Mouse (Mus musculus): ENCODE results near the gene Mff. TPM values are rescaled to one million over a fixed set of nuclear protein-coding genes. Genes with fewer than 3 reads are reported as not detected.

Gene Mff
- total and polyA plus RNA-seq, 3 experiments, result 366 to 575 (median 387) TPM

DNA sequence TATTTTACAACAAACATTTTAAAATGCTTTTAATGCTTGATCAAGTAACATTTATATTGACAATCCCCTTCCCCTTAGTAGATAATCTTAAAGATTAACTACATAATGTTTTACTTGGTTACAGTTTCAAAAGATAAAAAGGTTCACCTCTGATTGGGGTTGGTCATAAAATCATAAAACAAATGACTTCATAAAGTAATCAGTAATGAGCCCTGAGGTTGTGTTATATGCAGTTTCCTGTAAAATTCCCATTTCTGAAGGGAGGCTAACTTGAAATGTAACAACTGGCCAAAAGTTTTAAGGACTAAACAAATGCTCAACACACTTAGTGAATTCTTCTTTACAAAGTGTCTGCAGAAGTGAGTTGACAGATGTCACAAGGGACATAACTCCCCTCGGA is 41.5 kb downstream of the Mff start:
- Histone ChIP-seq H3K9me3 (replicated peaks) (no peaks in the 10 kb centered on the region), H3K4me3 (ENCODE audit: low read depth, low read length) (no peak overlapping the region), H3K4me1 (ENCODE audit: insufficient read depth, low read depth, low read length) (peaks cover 4% of the 10 kb centered on the region; the same call in 1 of the 2 replicates), H3K36me3 (replicated peaks) (peaks cover 15% of the 10 kb centered on the region), H3K27me3 (ENCODE audit: insufficient read depth, low read length) (no peaks in the 10 kb centered on the region)
- ATAC-seq (ENCODE audit: extremely low read depth, insufficient number of reproducible peaks, low FRiP score, poor library complexity, severe bottlenecking) (no peak), DNase-seq (ENCODE audit: low spot score) (no peak)
- TF ChIP-seq CTCF (IDR thresholded peaks at IDR 0.05; ENCODE audit: low read depth, low read length) (no peak), TAL1 (conservative IDR thresholded peaks at IDR 0.05; ENCODE audit: low read depth, low read length) (no peak), POLR2AphosphoS5 (IDR thresholded peaks at IDR 0.05; ENCODE audit: insufficient replicate concordance, low read depth, low read length) (no peak), GATA1 (IDR thresholded peaks at IDR 0.05; ENCODE audit: borderline replicate concordance, low read length) (no peak), GATA2 (IDR thresholded peaks at IDR 0.05; ENCODE audit: borderline replicate concordance, low read depth, low read length) (no peak)

- Histone ChIP-seq H3K27me3 (ENCODE audit: insufficient read depth, low read length) (no peaks in the 10 kb centered on the region), H3K36me3 (replicated peaks) (peaks cover 12% of the 10 kb centered on the region), H3K9me3 (replicated peaks) (no peaks in the 10 kb centered on the region), H3K4me3 (ENCODE audit: low read depth, low read length) (no peak overlapping the region), H3K4me1 (ENCODE audit: insufficient read depth, low read depth, low read length) (peaks cover 4% of the 10 kb centered on the region; the same call in 1 of the 2 replicates)
- DNase-seq (ENCODE audit: low spot score) (no peak), ATAC-seq (ENCODE audit: extremely low read depth, insufficient number of reproducible peaks, low FRiP score, poor library complexity, severe bottlenecking) (no peak)
- TF ChIP-seq GATA1 (IDR thresholded peaks at IDR 0.05; ENCODE audit: borderline replicate concordance, low read length), result no peak
- TF ChIP-seq CTCF (IDR thresholded peaks at IDR 0.05; ENCODE audit: low read depth, low read length), result no peak
- TF ChIP-seq TAL1 (conservative IDR thresholded peaks at IDR 0.05; ENCODE audit: low read depth, low read length), result no peak
- no peak for TF ChIP-seq POLR2AphosphoS5 (IDR thresholded peaks at IDR 0.05; ENCODE audit: insufficient replicate concordance, low read depth, low read length)
- no peak for TF ChIP-seq GATA2 (IDR thresholded peaks at IDR 0.05; ENCODE audit: borderline replicate concordance, low read depth, low read length)
These were observed 42.0 kb downstream of the Mff start for GRCm38 (mm10) chr1:82766641-82767040.

DNA sequence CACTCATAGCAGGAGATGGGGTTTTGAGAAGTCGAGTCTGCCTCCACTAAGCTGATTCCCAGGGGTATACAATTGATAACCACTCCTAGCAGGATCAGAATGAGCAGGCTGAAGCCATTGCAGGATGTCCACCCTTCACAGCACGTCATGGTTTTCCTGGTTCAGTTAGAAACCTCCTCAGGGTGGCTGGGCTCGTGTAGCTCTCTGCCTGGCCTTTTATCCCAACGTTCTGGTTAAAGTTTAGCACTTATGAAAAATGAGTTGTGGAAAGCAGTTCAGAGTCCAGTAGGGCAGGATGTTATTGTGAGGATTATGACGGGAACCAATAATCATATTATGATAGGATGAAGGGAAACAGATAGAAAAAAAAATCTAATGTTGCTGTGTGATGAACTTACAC is 43.6 kb downstream of the Mff start, which contains the start of gene Tm4sf20:
Gene Tm4sf20, minus strand, starts transcription at position 193 of the 400 bp plus-strand sequence.
- no peak for TF ChIP-seq CTCF (IDR thresholded peaks at IDR 0.05; ENCODE audit: low read depth, low read length)
- no peak for TF ChIP-seq GATA2 (IDR thresholded peaks at IDR 0.05; ENCODE audit: borderline replicate concordance, low read depth, low read length)
- TF ChIP-seq POLR2AphosphoS5 (IDR thresholded peaks at IDR 0.05; ENCODE audit: insufficient replicate concordance, low read depth, low read length), result no peak
- TF ChIP-seq GATA1 (IDR thresholded peaks at IDR 0.05; ENCODE audit: borderline replicate concordance, low read length), result no peak
- no peak for TF ChIP-seq TAL1 (conservative IDR thresholded peaks at IDR 0.05; ENCODE audit: low read depth, low read length)
- Histone ChIP-seq H3K9me3 (replicated peaks) (no peaks in the 10 kb centered on the region), H3K4me1 (ENCODE audit: insufficient read depth, low read depth, low read length) (peaks cover 4% of the 10 kb centered on the region; the same call in 1 of the 2 replicates), H3K27me3 (ENCODE audit: insufficient read depth, low read length) (peaks cover 6% of the 10 kb centered on the region; the same call in 1 of the 2 replicates), H3K36me3 (replicated peaks) (peaks cover 2% of the 10 kb centered on the region), H3K4me3 (ENCODE audit: low read depth, low read length) (no peak within 1 kb of the TSS)
- no peak for DNase-seq (ENCODE audit: low spot score)
- ATAC-seq (ENCODE audit: extremely low read depth, insufficient number of reproducible peaks, low FRiP score, poor library complexity, severe bottlenecking), result no peak

- Histone ChIP-seq H3K27me3 (ENCODE audit: insufficient read depth, low read length) (peaks cover 10% of the 10 kb centered on the region; the same call in 1 of the 2 replicates), H3K9me3 (replicated peaks) (no peaks in the 10 kb centered on the region), H3K4me3 (ENCODE audit: low read depth, low read length) (no peak within 1 kb of the TSS), H3K4me1 (ENCODE audit: insufficient read depth, low read depth, low read length) (peaks cover 4% of the 10 kb centered on the region; the same call in 1 of the 2 replicates), H3K36me3 (replicated peaks) (no peaks in the 10 kb centered on the region)
- no peak for DNase-seq (ENCODE audit: low spot score)
- TF ChIP-seq TAL1 (conservative IDR thresholded peaks at IDR 0.05; ENCODE audit: low read depth, low read length) (no peak), CTCF (IDR thresholded peaks at IDR 0.05; ENCODE audit: low read depth, low read length) (no peak)
- ATAC-seq (ENCODE audit: extremely low read depth, insufficient number of reproducible peaks, low FRiP score, poor library complexity, severe bottlenecking), result no peak
These were observed 46.4 kb downstream of the Mff start, which contains the start of gene Gm47791 for GRCm38 (mm10) chr1:82771022-82771586. Gm47791 (minus strand) TSS chr1:82771243.

DNA sequence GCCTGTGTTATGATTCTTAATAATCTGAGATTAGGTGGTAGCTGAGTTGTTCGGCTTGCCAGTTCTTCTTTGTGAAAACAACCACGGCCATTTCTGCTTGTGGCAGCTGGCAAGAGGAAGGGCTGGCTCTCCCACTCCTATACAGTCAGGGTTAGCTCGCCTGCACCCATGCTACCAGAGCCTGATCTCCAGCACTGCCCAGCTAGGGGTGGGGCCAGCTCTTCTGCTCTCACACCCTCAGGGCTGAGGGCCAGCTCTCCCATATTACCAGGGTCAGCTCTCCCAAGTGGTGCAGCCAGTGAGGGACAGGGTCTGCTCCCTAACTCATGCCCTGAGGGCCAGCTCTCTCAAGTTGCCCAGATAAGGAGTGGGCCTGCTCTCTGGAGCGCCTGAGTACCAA is 47.7 kb downstream of the Mff start:
- H3K4me1 ChIP-seq (ENCODE audit: insufficient read depth, low read depth, low read length), result peaks cover 4% of the 10 kb centered on the region; the same call in 1 of the 2 replicates
- H3K27me3 ChIP-seq (ENCODE audit: insufficient read depth, low read length), result peaks cover 13% of the 10 kb centered on the region; the same call in 1 of the 2 replicates
- no peaks in the 10 kb centered on the region for H3K36me3 ChIP-seq (replicated peaks)
- H3K9me3 ChIP-seq (replicated peaks), result no peaks in the 10 kb centered on the region
- TF ChIP-seq POLR2AphosphoS5 (IDR thresholded peaks at IDR 0.05; ENCODE audit: insufficient replicate concordance, low read depth, low read length) (no peak), GATA1 (IDR thresholded peaks at IDR 0.05; ENCODE audit: borderline replicate concordance, low read length) (no peak), TAL1 (conservative IDR thresholded peaks at IDR 0.05; ENCODE audit: low read depth, low read length) (no peak), CTCF (IDR thresholded peaks at IDR 0.05; ENCODE audit: low read depth, low read length) (no peak), GATA2 (IDR thresholded peaks at IDR 0.05; ENCODE audit: borderline replicate concordance, low read depth, low read length) (no peak)
- ATAC-seq (ENCODE audit: extremely low read depth, insufficient number of reproducible peaks, low FRiP score, poor library complexity, severe bottlenecking) (no peak), DNase-seq (ENCODE audit: low spot score) (no peak)
- no peak overlapping the region for H3K4me3 ChIP-seq (ENCODE audit: low read depth, low read length)

GRCm38 (mm10) chr1:82773208-82773607 is 48.5 kb downstream of the Mff start:
- TF ChIP-seq GATA2 (IDR thresholded peaks at IDR 0.05; ENCODE audit: borderline replicate concordance, low read depth, low read length) (no peak), GATA1 (IDR thresholded peaks at IDR 0.05; ENCODE audit: borderline replicate concordance, low read length) (no peak), TAL1 (conservative IDR thresholded peaks at IDR 0.05; ENCODE audit: low read depth, low read length) (no peak), POLR2AphosphoS5 (IDR thresholded peaks at IDR 0.05; ENCODE audit: insufficient replicate concordance, low read depth, low read length) (no peak), CTCF (IDR thresholded peaks at IDR 0.05; ENCODE audit: low read depth, low read length) (no peak)
- Histone ChIP-seq H3K4me1 (ENCODE audit: insufficient read depth, low read depth, low read length) (peaks cover 4% of the 10 kb centered on the region; the same call in 1 of the 2 replicates), H3K9me3 (replicated peaks) (no peaks in the 10 kb centered on the region), H3K4me3 (ENCODE audit: low read depth, low read length) (no peak overlapping the region), H3K27me3 (ENCODE audit: insufficient read depth, low read length) (peaks cover 13% of the 10 kb centered on the region; the same call in 1 of the 2 replicates), H3K36me3 (replicated peaks) (no peaks in the 10 kb centered on the region)
- no peak for ATAC-seq (ENCODE audit: extremely low read depth, insufficient number of reproducible peaks, low FRiP score, poor library complexity, severe bottlenecking)
- no peak for DNase-seq (ENCODE audit: low spot score)

Measured in G1E (cell line).